Comparison of ENCODE assay signal across 9 mouse cellular contexts in the genomic region with DNA sequence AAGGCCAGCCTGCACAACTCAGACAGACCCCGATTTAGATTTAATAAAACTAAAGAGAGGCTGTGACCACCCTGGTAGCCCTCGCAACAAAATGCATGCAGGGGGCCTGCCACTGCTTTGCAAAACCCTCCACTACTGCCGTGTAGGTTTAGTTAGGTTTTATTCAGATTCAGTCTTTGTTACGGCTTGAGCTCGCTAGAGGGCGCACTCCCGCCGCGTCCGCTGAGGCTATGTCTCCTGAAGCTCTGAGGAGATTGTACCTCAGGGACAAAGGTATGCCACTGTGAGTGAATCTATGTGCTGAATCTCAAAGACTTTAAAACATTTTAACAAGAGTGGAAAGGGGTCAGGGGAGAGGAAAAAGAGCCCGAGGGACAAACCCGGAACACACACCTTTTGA. TPM values are rescaled to one million over a fixed set of nuclear protein-coding genes. Genes with fewer than 3 reads are reported as not detected.
DNase-seq lines count a peak whose midpoint lies in the region; ATAC-seq and TF ChIP-seq lines count a peak whose summit lies in the region.
"Had no signal": no experiment of that assay in that cellular context is flagged by ENCODE, and none has a peak within 500 bp of the region (broad histone marks: within the 10 kb centered on the region; RNA-seq: fewer than 3 reads in every experiment).

No protein-coding gene starts in this region.

- no peak overlapping the region for H3K4me3 ChIP-seq in intestine, embryonic 14.5 days (ENCODE audit: low read depth, low read length)
- no peak overlapping the region for H3K4me3 ChIP-seq in intestine, embryonic 16.5 days (ENCODE audit: low read length)
- no peak overlapping the region for H3K4me3 ChIP-seq in hindbrain, embryonic 13.5 days
- H3K4me3 ChIP-seq in liver, adult 2 months (ENCODE audit: insufficient read depth, low read depth, low read length), result no peak overlapping the region
- H3K4me3 ChIP-seq: embryonic facial prominence, embryonic 15.5 days had no signal

- H3K4me1 ChIP-seq in intestine, embryonic 14.5 days (replicated peaks; ENCODE audit: control insufficient read depth, insufficient read depth, low read length), result no peaks in the 10 kb centered on the region
- H3K4me1 ChIP-seq in intestine, embryonic 16.5 days (ENCODE audit: control insufficient read depth, insufficient read depth, low read length), result no peaks in the 10 kb centered on the region
- no peaks in the 10 kb centered on the region for H3K4me1 ChIP-seq in hindbrain, embryonic 13.5 days (replicated peaks)
- H3K4me1 ChIP-seq in liver, adult 2 months (ENCODE audit: control insufficient read depth, insufficient read depth, low read length), result no peaks in the 10 kb centered on the region
- H3K4me1 ChIP-seq: embryonic facial prominence, embryonic 15.5 days had no signal

- peak; percentile 70 for DNase-seq in intestine, embryonic 14.5 days (ENCODE audit: low spot score)
- DNase-seq in MN1 (ENCODE audit: low spot score), result peak; percentile 6
- peak; percentile 69 to 73 for DNase-seq in cerebellum, postnatal 10 days
- peak; percentile 24 for DNase-seq in liver, adult 2 months (ENCODE audit: extremely low read depth, low read depth, low spot score)
- DNase-seq in ovary, postnatal 36 days (ENCODE audit: low spot score), result peak; percentile 45
- peak; percentile 5 for DNase-seq in yolk sac, embryonic 10.5 days (ENCODE audit: low spot score)

- peak; percentile 87 for TF ChIP-seq CTCF in liver, adult 2 months (IDR thresholded peaks at IDR 0.05; ENCODE audit: low read depth, low read length)

- no peak for ATAC-seq in intestine, embryonic 14.5 days (replicated peaks; ENCODE audit: low FRiP score, low TSS enrichment, low read depth)
- no peak for ATAC-seq in intestine, embryonic 16.5 days
- 0 out of 2 replicates have a peak, but pooled peaks have one; percentile 46 for ATAC-seq in hindbrain, embryonic 13.5 days (ENCODE audit: low FRiP score)

- H3K36me3 ChIP-seq in intestine, embryonic 14.5 days (ENCODE audit: control insufficient read depth, insufficient read depth, low read length), result no peaks in the 10 kb centered on the region
- no peaks in the 10 kb centered on the region for H3K36me3 ChIP-seq in intestine, embryonic 16.5 days (ENCODE audit: control insufficient read depth, insufficient read depth, low read length)
- no peaks in the 10 kb centered on the region for H3K36me3 ChIP-seq in hindbrain, embryonic 13.5 days
- H3K36me3 ChIP-seq in liver, adult 2 months (ENCODE audit: control insufficient read depth, insufficient read depth, low read length), result no peaks in the 10 kb centered on the region
- H3K36me3 ChIP-seq: embryonic facial prominence, embryonic 15.5 days had no signal

- no peak overlapping the region for H3K27ac ChIP-seq in intestine, embryonic 14.5 days (ENCODE audit: low read depth)
- no peak overlapping the region for H3K27ac ChIP-seq in intestine, embryonic 16.5 days (ENCODE audit: low read length)
- H3K27ac ChIP-seq in hindbrain, embryonic 13.5 days, result no peak overlapping the region
- no peak overlapping the region for H3K27ac ChIP-seq in liver, adult 2 months (replicated peaks; ENCODE audit: insufficient read depth, low read depth, low read length)
- H3K27ac ChIP-seq: embryonic facial prominence, embryonic 15.5 days had no signal

- TF ChIP-seq POLR2A in liver, adult 2 months (IDR thresholded peaks at IDR 0.05; ENCODE audit: extremely low read depth, insufficient read depth, low read length), result no peak

- WGBS in intestine, embryonic 14.5 days, result 13% methylated on average over 12 of the region's 12 CpGs
- WGBS in intestine, embryonic 16.5 days, result 19% methylated on average over 12 of the region's 12 CpGs
- WGBS in hindbrain, embryonic 13.5 days, result 16% methylated on average over 12 of the region's 12 CpGs
- WGBS in liver, adult 2 months, result 6% methylated on average over 12 of the region's 12 CpGs

- H3K9ac ChIP-seq in intestine, embryonic 14.5 days (ENCODE audit: low read length), result no peak overlapping the region
- no peak overlapping the region for H3K9ac ChIP-seq in intestine, embryonic 16.5 days (ENCODE audit: low read depth, low read length)
- no peak overlapping the region for H3K9ac ChIP-seq in hindbrain, embryonic 13.5 days
- no peak overlapping the region for H3K9ac ChIP-seq in liver, adult 2 months (ENCODE audit: low read depth, low read length)
- H3K9ac ChIP-seq: embryonic facial prominence, embryonic 15.5 days had no signal

- H3K4me2 ChIP-seq in intestine, embryonic 14.5 days (ENCODE audit: low read length), result no peak overlapping the region
- H3K4me2 ChIP-seq in intestine, embryonic 16.5 days (ENCODE audit: low read depth, low read length), result no peak overlapping the region
- H3K4me2 ChIP-seq in hindbrain, embryonic 13.5 days, result no peak overlapping the region
- H3K4me2 ChIP-seq: embryonic facial prominence, embryonic 15.5 days had no signal

- H3K9me3 ChIP-seq in intestine, embryonic 14.5 days (ENCODE audit: control insufficient read depth, low read length), result no peaks in the 10 kb centered on the region
- H3K9me3 ChIP-seq in intestine, embryonic 16.5 days (ENCODE audit: control insufficient read depth, low read length), result no peaks in the 10 kb centered on the region
- H3K9me3 ChIP-seq in hindbrain, embryonic 13.5 days, result no peaks in the 10 kb centered on the region
- H3K9me3 ChIP-seq: embryonic facial prominence, embryonic 15.5 days had no signal

- no peaks in the 10 kb centered on the region for H3K27me3 ChIP-seq in intestine, embryonic 14.5 days (replicated peaks; ENCODE audit: control insufficient read depth, insufficient read depth, low read length)
- no peaks in the 10 kb centered on the region for H3K27me3 ChIP-seq in intestine, embryonic 16.5 days (replicated peaks; ENCODE audit: control insufficient read depth, insufficient read depth, low read length)
- no peaks in the 10 kb centered on the region for H3K27me3 ChIP-seq in hindbrain, embryonic 13.5 days
- no peaks in the 10 kb centered on the region for H3K27me3 ChIP-seq in liver, adult 2 months (ENCODE audit: control insufficient read depth, insufficient read depth, low read length)
- H3K27me3 ChIP-seq: embryonic facial prominence, embryonic 15.5 days had no signal

- no peaks in the 10 kb centered on the region for H3K79me2 ChIP-seq in liver, adult 2 months (ENCODE audit: control insufficient read depth, insufficient read depth, low read length)

RNA-seq across cellular contexts. Expression of gene Rhox11, which starts 0.7 kb away (rescaled TPM):
- not detected in 2 replicates for polyA plus RNA-seq in intestine, embryonic 14.5 days (2014; fragmentation: Nextera tagmentation; extraction: Ambion mirVana)
- polyA plus RNA-seq in intestine, embryonic 16.5 days (2015; fragmentation: Nextera tagmentation; extraction: Ambion mirVana), result not detected in 2 replicates
- polyA plus RNA-seq in hindbrain, embryonic 13.5 days (2015; fragmentation: Nextera tagmentation; extraction: Ambion mirVana), result not detected in 2 replicates
- not detected in 2 replicates for total RNA-seq in liver, adult 2 months (2014; rRNA removed)
- polyA plus RNA-seq in liver, adult 2 months (2012; rRNA removed), result not detected in 2 replicates
- polyA plus RNA-seq: embryonic facial prominence, embryonic 15.5 days had no signal

RNA-seq across cellular contexts. Expression of gene Rhox10, which starts 18.0 kb away (rescaled TPM):
- polyA plus RNA-seq in intestine, embryonic 14.5 days (2014; fragmentation: Nextera tagmentation; extraction: Ambion mirVana), result not detected in 2 replicates
- polyA plus RNA-seq in intestine, embryonic 16.5 days (2015; fragmentation: Nextera tagmentation; extraction: Ambion mirVana), result not detected in 2 replicates
- polyA plus RNA-seq in hindbrain, embryonic 13.5 days (2015; fragmentation: Nextera tagmentation; extraction: Ambion mirVana), result not detected in 2 replicates
- total RNA-seq in liver, adult 2 months (2014; rRNA removed), result not detected in 2 replicates
- polyA plus RNA-seq in liver, adult 2 months (2012; rRNA removed), result not detected in 2 replicates
- polyA plus RNA-seq: embryonic facial prominence, embryonic 15.5 days had no signal

RNA-seq across cellular contexts. Expression of gene Rhox12, which starts 26.5 kb away (rescaled TPM):
- not detected in 2 replicates for polyA plus RNA-seq in intestine, embryonic 14.5 days (2014; fragmentation: Nextera tagmentation; extraction: Ambion mirVana)
- not detected in 2 replicates for polyA plus RNA-seq in intestine, embryonic 16.5 days (2015; fragmentation: Nextera tagmentation; extraction: Ambion mirVana)
- polyA plus RNA-seq in hindbrain, embryonic 13.5 days (2015; fragmentation: Nextera tagmentation; extraction: Ambion mirVana), result not detected in 2 replicates
- total RNA-seq in liver, adult 2 months (2014; rRNA removed), result not detected in 2 replicates
- not detected in 2 replicates for polyA plus RNA-seq in liver, adult 2 months (2012; rRNA removed)
- polyA plus RNA-seq: embryonic facial prominence, embryonic 15.5 days had no signal

RNA-seq across cellular contexts. Expression of gene Rhox13, which starts 36.8 kb away (rescaled TPM):
- polyA plus RNA-seq in intestine, embryonic 14.5 days (2014; fragmentation: Nextera tagmentation; extraction: Ambion mirVana), result not detected in 2 replicates
- polyA plus RNA-seq in intestine, embryonic 16.5 days (2015; fragmentation: Nextera tagmentation; extraction: Ambion mirVana), result not detected in 2 replicates
- not detected in 2 replicates for polyA plus RNA-seq in hindbrain, embryonic 13.5 days (2015; fragmentation: Nextera tagmentation; extraction: Ambion mirVana)
- not detected in 2 replicates for total RNA-seq in liver, adult 2 months (2014; rRNA removed)
- not detected in 2 replicates for polyA plus RNA-seq in liver, adult 2 months (2012; rRNA removed)
- polyA plus RNA-seq: embryonic facial prominence, embryonic 15.5 days had no signal

RNA-seq across cellular contexts. Expression of gene Btg1-ps2, which starts 41.3 kb away (rescaled TPM):
- polyA plus RNA-seq in intestine, embryonic 14.5 days (2014; fragmentation: Nextera tagmentation; extraction: Ambion mirVana), result not detected in 2 replicates
- not detected in 2 replicates for polyA plus RNA-seq in intestine, embryonic 16.5 days (2015; fragmentation: Nextera tagmentation; extraction: Ambion mirVana)
- not detected in 2 replicates for polyA plus RNA-seq in hindbrain, embryonic 13.5 days (2015; fragmentation: Nextera tagmentation; extraction: Ambion mirVana)
- not detected in 2 replicates for total RNA-seq in liver, adult 2 months (2014; rRNA removed)
- polyA plus RNA-seq in liver, adult 2 months (2012; rRNA removed), result not detected in 2 replicates
- polyA plus RNA-seq: embryonic facial prominence, embryonic 15.5 days had no signal

Comparison
In these comparisons a context has a peak if more than half of its experiments do, and no peak if none do; other contexts are left out.
1. DNase-seq: peak in every context shown above with its lines; median percentile 71 in cerebellum, postnatal 10 days; 70 in intestine, embryonic 14.5 days; 45 in ovary, postnatal 36 days; 24 in liver, adult 2 months; 6 in MN1; 5 in yolk sac, embryonic 10.5 days.